Mouse (Mus musculus) C2C12 (cell line): Measurements from ENCODE around the gene Rcc2. TPM values are rescaled to one million over a fixed set of nuclear protein-coding genes. Genes with fewer than 3 reads are reported as not detected.

ENCODE experiments used
- H3K27me3 ChIP-seq: one replicate; pipeline ENCODE4 v1.6.1; 2011; ENCODE audit not compliant: control insufficient read depth, insufficient read depth, insufficient read length
- H3K36me3 ChIP-seq: one replicate; pipeline ENCODE4 v1.6.1; 2011; ENCODE audit not compliant: control insufficient read depth, insufficient read depth
- H3K4me3 ChIP-seq: one replicate; pipeline ENCODE4 v1.5.1; 2011; ENCODE audit warnings: mild to moderate bottlenecking, control low read depth; ENCODE audit not compliant: poor library complexity, insufficient read depth, severe bottlenecking
- H3K79me2 ChIP-seq: one replicate; pipeline ENCODE4 v1.6.1; 2011; ENCODE audit not compliant: control insufficient read depth, insufficient read depth
- H3K79me3 ChIP-seq: one replicate; pipeline ENCODE4 v1.6.1; 2011; ENCODE audit warnings: low read depth, control low read depth
- H3ac ChIP-seq: one replicate; pipeline ENCODE3; 2011; ENCODE audit warnings: low read depth; ENCODE audit not compliant: control insufficient read depth, insufficient read length
- CEBPB ChIP-seq: IDR thresholded peaks from one replicate; pipeline ENCODE4 v1.6.1; 2011; ENCODE audit warnings: low read depth, mild to moderate bottlenecking, control low read depth, moderate library complexity
- CTCF ChIP-seq: IDR thresholded peaks from one replicate; pipeline ENCODE4 v1.5.1; 2011; ENCODE audit not compliant: control insufficient read depth, insufficient read depth, insufficient read length
- FOSL1 ChIP-seq: IDR thresholded peaks from one replicate; pipeline ENCODE4 v1.8.0; 2011; ENCODE audit warnings: mild to moderate bottlenecking, low read length; ENCODE audit not compliant: poor library complexity, insufficient read depth, severe bottlenecking
- MAX ChIP-seq: IDR thresholded peaks from one replicate; pipeline ENCODE4 v1.6.1; 2011; ENCODE audit warnings: mild to moderate bottlenecking, control low read depth
- MYOD1 ChIP-seq: IDR thresholded peaks from one replicate; pipeline ENCODE4 v1.6.1; 2011; ENCODE audit warnings: low read depth; ENCODE audit not compliant: control insufficient read depth, insufficient read length
- MYOG ChIP-seq: IDR thresholded peaks from one replicate; pipeline ENCODE4 v1.6.1; 2011; ENCODE audit not compliant: control insufficient read depth, insufficient read length; ENCODE audit errors: extremely low read depth
- USF1 ChIP-seq: IDR thresholded peaks from one replicate; pipeline ENCODE4 v1.6.1; 2011; ENCODE audit warnings: low read depth, mild to moderate bottlenecking, control low read depth, moderate library complexity
- long read RNA-seq, 2 experiments: library from polyadenylated mRNA; unstranded; transcript quantifications; one replicate each; pipeline ENCODE4 v2.0.0; 2019 to 2020
- polyA plus RNA-seq: library from polyadenylated mRNA; unstranded; fragments of >200 nt; fragmentation: generic; extraction: Trizol; gene quantifications from one replicate; pipeline ENCODE4 v1.2.1, GENCODE M21; 2012; ENCODE audit warnings: missing spikeins

The Rcc2 gene
- polyA plus RNA-seq, result 213 TPM
- long read RNA-seq, experiment 1, partial matches to known transcripts, result 10 of 35 reads
- long read RNA-seq, experiment 1, other reads (novel, unspliced or antisense), result 25 of 35 reads
- long read RNA-seq, experiment 2, partial matches to known transcripts, result 106 of 108 reads
- long read RNA-seq, experiment 2, other reads (novel, unspliced or antisense), result 2 of 108 reads

DNA sequence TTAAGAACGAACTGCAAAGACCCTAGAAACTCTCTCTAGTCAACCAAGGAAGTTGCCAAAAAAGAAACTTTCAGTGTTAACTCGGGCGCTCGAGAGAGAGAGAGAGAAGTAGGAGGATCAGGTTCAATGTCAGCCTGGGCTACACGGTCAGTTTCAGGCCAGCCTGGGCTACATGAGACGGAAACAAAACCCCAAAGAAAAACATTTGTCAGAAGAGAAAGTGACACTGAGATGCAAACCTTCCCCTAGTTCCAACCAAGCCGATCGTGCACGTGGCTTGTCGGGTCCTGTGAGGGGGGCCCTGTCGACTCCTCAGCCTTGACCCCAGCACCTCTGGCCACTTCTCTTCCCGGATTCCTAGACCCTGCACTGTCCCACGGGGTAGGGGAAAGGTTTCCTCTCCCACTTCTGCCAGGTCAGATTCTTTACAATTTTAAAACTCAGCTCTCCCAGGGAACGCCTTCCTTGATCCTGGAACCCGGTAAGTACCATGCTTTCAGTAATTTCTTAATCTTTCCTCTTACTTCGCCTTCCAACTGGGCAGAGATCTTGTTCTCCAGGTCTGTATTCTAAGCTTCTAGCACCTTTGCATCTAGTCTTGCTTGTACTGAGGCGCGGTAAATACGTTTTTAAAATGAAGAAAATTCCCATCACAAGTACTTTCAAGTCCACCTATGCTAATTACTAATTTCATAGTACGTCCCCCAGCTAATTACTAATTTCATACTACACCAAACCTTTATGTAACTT lies at the start of gene Rcc2:
Gene Rcc2, plus strand, starts transcription at position 273 of the 750 bp plus-strand sequence.
- H3K36me3 ChIP-seq, result peaks cover 15% of the 10 kb centered on the region
- peak within 1 kb of the TSS; percentile 82 for H3ac ChIP-seq
- H3K79me3 ChIP-seq, result peaks cover 28% of the 10 kb centered on the region
- no peaks in the 10 kb centered on the region for H3K27me3 ChIP-seq
- H3K79me2 ChIP-seq, result peaks cover 34% of the 10 kb centered on the region
- H3K4me3 ChIP-seq, result peak within 1 kb of the TSS; percentile 85
- TF ChIP-seq FOSL1 (no peak), MAX (no peak), USF1 (no peak), MYOD1 (no peak), CTCF (no peak), CEBPB (no peak), MYOG (no peak)

DNA sequence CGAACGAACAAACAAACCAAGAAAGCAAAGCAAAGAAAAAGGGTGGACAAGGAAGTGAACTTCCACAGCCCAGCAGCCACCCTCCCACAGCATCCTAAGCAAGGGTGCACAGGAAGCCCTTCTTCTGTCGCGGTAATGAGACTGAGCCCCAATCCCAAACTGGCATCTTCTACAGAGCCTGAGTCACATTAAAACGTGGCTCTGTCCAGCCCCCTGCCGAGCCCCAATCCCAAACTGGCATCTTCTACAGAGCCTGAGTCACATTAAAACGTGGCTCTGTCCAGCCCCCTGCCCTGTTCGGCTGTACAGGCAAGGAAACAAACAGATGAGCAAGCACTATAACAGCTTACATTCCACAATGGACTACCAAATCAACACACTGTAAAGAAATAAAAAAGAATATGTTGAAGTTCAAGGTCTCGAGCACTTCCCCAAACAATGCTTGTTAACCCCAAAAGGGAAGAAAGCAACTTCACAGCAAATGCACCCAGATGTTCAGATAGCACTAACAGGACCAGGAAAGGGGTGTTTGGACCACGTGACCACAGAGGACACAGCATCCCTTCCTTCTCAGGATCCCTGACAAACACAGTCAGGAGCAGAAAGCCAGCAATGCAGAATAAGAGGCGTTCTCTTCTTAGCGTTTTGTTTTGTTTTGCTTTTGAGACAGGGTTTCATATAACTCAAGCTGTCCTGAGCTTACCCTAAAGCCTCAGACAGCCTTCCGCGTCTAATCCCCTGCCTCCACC lies 46.3 kb upstream of the Rcc2 start:
- no peak overlapping the region for H3K4me3 ChIP-seq
- H3K79me3 ChIP-seq, result no peaks in the 10 kb centered on the region
- peaks cover 7% of the 10 kb centered on the region for H3K79me2 ChIP-seq
- H3K27me3 ChIP-seq, result no peaks in the 10 kb centered on the region
- TF ChIP-seq MYOD1 (no peak), USF1 (peak; percentile 95), MAX (peak; percentile 34)
- peak overlapping the region; percentile 12 for H3ac ChIP-seq
- no peaks in the 10 kb centered on the region for H3K36me3 ChIP-seq

DNA sequence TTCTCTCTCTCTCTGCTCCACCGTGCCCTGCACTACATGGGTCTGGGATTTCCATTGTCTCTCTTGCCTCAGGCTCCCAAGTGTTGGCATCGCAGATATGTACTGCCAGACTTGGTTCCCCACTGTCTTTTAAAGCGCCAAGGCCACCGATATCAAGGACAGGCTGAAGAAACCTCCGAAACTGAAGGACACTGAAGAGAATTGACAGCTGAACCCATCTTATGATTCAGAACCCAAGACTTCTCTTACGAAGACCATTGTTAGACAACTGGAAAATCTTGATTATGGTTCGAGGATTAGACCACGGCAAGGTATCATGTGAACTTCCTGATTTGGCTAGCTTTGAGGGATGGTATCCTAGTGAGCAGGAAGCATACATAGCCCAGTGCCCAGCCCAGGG lies 45.5 kb upstream of the Rcc2 start:
- no peak overlapping the region for H3ac ChIP-seq
- no peaks in the 10 kb centered on the region for H3K36me3 ChIP-seq
- peaks cover 7% of the 10 kb centered on the region for H3K79me2 ChIP-seq
- no peaks in the 10 kb centered on the region for H3K27me3 ChIP-seq
- H3K4me3 ChIP-seq, result no peak overlapping the region
- no peaks in the 10 kb centered on the region for H3K79me3 ChIP-seq
- TF ChIP-seq MYOD1 (peak; percentile 83), CTCF (no peak), FOSL1 (no peak), CEBPB (no peak), MYOG (no peak), USF1 (no peak)

DNA sequence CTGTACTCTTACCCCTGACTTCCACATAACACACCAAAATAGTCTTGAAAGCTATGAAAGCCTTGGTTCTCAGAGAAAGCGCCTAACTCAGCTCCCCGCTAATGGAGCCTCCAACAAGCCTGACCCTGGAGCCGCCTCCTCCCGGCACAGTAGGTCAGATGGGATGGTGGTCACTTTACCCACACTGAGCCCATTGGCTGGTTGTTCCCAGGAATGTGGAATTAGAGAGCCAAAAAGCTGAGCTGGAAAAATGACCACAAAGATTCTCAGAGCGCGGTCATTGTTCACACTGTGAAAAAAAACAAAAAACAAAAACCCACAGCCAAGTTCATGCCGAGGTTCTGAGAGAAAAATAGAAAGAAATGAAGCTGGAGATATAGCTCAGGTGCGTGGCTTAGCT lies 43.8 kb upstream of the Rcc2 start:
- H3ac ChIP-seq, result no peak overlapping the region
- no peaks in the 10 kb centered on the region for H3K27me3 ChIP-seq
- TF ChIP-seq MYOG (no peak), MYOD1 (no peak), FOSL1 (no peak), CTCF (no peak), USF1 (no peak), CEBPB (no peak), MAX (no peak)
- no peaks in the 10 kb centered on the region for H3K36me3 ChIP-seq
- no peak overlapping the region for H3K4me3 ChIP-seq
- H3K79me3 ChIP-seq, result no peaks in the 10 kb centered on the region
- H3K79me2 ChIP-seq, result peaks cover 7% of the 10 kb centered on the region

DNA sequence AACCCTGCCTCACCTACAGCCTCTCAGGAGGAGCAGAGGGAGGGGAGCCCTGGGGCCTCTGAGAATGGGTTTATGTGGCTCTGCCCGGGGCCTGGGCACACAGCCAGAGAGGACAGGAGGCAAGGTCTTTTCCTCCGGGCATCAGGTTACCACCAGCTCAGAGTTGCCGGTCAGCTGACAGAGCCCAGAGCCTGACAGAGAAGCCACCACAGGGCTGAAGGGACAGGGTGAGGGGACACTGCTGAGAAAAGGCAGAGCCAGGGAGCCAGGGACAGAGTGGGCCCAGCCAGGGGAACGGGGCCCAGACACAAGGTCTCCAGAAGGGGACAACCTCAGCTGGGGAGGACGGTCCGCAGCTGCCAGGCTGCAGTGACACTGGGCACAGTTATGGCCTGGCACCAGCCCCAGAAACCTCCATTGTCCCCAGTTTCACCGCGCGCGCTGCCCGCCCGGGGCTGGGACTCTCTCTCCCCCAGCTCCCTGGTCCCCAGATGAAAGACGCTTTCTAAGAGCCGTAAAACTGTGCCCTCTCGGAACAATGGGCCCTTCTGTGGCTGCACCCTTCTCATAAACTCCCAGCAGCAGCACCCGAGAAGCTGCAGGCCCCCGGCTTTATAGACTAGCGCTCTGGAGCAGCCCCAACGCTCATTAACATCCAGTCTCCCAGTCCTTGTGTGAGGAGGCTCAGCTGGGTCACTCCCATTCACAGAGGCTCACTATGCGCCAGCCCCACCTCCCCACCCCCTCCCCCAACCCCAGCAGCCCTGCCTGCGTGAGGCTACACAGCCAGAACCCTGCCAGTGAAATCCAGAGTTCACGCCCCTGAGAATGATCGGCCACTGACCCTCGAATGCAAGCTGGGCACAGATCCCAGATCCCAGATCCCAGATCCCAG lies 42.4 kb upstream of the Rcc2 start:
- Histone ChIP-seq H3K4me3 (no peak overlapping the region), H3ac (peak overlapping the region; percentile 84), H3K79me2 (peaks cover 7% of the 10 kb centered on the region), H3K27me3 (no peaks in the 10 kb centered on the region), H3K79me3 (no peaks in the 10 kb centered on the region), H3K36me3 (no peaks in the 10 kb centered on the region)
- TF ChIP-seq USF1, result peak; percentile 79
- no peak for TF ChIP-seq CTCF
